Mouse (Mus musculus): ENCODE data around the gene Ifitm10.

DNA sequence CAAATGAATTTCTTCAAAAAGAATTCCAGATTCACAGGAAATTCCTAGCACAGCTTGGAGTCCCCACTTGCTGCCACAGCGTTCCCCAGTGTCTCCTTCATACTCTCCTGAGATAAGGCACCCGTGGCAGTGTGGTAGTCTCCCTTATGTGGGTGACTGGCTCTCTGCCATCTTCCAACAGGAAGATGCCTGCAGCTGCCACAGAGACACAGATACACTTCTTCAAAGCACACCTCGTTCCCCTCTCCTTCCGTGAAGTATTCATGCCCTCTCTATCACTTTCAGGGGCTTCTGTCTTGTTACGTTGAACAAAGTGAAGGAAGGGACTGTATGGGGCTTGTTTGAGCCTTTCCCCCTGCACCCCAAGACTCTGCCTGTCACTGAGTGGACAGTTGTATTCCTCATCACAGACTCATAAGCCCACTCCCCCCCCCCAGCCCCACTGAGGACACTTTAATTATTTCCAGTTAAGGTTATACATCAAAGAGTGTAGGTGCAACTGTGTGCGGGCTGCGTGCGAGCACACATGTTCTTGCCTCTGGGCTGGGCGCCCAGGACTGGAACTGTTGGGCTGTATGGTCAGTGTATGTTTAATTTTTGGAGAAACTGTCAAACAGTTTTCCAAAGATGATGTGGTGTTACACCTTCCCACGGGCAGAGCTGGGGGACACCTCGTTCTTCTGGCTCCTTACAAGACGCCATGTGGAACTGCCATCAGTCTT lies 50.0 kb downstream of the Ifitm10 start:
- no peak for TF ChIP-seq CTCF (IDR thresholded peaks at IDR 0.05; ENCODE audit: control insufficient read depth, insufficient read depth, insufficient replicate concordance, low read depth, low read length)
- no peak for TF ChIP-seq POLR2A (IDR thresholded peaks at IDR 0.05; ENCODE audit: control insufficient read depth, low read depth, low read length)

Measured in testis, adult 2 months (tissue).